Mouse (Mus musculus): Measurements from ENCODE around the gene Pheta2.
A peak's percentile ranks its signal among the peaks of the same experiment; 100 is the strongest.

Pheta2 gene

DNA sequence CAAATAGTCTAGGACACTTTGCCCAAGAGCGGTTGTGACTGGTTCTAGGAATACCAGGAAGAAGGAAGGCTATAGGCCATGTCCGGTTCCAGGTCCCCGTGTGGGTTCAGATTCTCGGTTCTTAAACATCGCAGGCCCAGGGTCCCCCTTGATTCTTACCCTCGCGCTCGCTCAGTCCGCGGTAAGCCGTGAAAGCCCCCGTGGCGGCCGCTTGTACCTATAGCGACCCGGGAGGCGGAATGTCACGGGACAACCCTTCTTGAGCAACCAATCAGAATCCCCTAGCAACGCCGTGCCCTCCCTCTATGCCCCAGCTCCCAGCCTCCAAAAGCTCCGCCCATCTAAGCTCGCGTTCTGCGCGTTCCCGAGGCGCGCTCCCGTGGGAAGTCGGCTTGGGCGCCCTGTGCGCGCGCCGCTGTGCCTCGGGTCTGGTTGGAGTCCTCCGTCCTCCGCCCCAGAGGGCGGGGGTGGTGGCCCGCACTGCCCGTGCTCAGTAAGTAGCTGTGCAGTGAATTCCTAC, at the start of gene Pheta2, which contains the start of the genes Naga and Smdt1:
Gene Pheta2, plus strand, starts transcription at position 350 of the 520 bp plus-strand sequence.
Gene Naga, minus strand, starts transcription at position 333 of the 520 bp plus-strand sequence.
Gene Smdt1, plus strand, starts transcription at position 367 of the 520 bp plus-strand sequence.
- peak; percentile 95 for DNase-seq

DNA sequence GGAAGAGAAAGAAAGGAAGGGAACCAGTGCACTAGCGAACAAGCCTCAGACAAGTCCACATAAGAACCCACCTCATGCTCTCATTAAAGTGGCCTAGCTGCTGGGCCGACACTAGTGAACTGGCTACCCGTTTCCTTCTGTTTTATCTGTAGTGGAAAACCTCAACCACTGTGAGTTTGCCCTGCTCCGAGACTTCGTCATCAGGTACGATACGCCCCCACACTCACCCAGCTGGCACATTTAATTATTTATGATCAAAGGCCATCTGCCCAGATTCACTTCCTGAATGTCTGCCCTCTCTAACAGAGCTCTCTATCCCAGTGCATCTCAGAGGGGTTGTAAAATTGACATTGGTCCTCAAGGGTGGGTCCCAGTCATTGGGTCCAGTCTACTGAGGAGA, 48.5 kb upstream of the Pheta2 start:
- no peak for DNase-seq

DNA sequence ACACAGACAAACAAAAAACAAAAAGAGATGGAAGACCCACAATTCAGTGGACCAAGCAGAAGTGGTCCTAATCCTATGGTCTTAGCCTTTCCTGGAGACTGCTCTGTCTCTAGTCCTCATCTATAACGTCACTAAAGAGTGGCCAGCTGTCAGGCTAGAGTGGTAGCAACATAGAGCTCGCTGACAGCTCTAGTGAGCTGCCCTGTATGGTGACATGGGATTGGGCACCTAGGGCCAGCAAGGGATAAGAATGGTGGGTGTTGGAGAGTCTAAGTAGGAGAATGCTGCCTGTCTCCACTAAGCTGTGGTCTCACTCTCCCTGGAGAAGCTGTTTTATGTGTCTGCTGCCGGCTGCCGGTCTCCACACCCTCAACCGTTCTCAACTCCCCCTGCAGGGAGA, 45.9 kb upstream of the Pheta2 start:
- DNase-seq: no peak

DNA sequence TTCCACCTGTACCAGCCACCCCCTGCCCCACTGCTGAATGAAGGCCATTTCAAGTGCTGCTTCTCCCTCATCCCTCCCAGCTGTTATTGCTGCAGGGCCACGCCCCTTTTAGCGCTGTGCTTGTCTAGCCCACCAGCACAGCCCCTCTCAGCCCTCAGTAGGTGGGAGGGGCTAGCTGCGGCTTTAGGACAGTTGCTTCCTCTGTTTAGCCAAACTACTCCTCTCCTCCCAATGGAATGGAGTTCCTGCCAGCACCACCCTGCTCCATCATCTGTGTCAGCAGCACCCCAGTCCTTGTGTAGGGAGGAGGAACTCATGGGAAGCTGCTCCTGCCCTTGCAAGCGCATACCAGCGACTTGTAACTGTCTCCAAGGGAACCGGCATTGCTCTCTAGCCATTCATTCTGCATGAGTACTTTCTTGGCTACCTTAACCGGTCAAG, 45.5 kb upstream of the Pheta2 start:
- no peak for DNase-seq

DNA sequence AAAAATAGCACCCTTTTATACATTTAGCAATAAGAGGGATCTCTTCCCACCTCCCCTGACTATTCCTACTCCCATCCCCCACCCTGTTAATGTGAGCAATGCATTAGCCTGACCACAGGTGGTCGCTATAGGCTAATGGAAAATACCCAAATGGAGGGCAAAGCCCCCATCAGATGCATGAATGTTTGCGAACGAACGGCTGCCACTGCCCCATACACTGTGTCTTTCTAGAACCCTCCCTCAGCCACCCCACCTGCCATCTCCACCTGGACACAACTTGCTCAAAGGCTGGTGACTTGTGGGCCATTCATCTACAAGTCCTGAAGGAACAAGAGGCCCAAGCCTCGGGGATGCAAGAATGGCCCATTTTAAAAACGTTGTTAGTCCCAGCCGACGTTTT, 44.7 kb upstream of the Pheta2 start:
- no peak for DNase-seq

DNA sequence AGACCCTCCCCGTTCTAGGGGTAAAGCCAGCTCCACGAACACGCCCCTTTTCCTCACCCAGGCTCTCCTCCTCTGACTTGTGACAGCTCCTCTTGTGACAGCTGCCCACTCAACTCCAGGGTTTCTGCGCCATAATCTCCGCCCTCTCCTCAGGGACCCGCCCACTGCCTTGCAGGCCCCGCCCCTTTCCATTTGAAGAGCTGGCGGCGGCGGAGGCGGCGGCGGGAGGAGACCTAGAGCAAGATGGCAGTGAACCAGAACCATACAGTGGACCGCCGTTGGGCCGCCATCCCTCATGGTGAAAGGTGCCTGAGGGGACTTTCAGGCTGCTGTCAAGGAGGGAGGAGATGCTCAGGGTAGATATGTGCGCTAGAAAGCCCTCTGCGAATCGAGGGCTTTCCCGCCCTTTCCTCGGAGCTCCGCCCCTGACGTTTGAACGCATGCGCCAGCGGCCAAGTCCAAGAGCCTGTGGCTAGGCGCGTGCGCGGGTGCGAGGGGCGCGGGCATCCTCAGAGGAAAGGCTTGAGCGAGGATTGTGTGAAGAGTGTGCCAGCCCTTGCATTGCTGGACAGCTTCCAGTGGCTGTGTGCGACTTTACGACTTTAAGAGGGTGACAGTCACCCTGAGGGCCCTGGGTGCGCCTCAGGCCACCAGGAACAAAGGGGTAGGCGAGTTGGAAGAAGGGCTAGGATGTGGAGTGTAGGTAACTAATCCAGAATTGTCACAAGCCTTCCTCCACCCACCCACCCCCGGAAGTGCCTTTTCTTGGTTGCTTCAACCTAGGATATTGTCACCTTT, 39.8 kb upstream of the Pheta2 start, which contains the start of gene Wbp2nl:
Gene Wbp2nl, plus strand, starts transcription at position 191 of the 798 bp plus-strand sequence.
- DNase-seq: no peak

DNA sequence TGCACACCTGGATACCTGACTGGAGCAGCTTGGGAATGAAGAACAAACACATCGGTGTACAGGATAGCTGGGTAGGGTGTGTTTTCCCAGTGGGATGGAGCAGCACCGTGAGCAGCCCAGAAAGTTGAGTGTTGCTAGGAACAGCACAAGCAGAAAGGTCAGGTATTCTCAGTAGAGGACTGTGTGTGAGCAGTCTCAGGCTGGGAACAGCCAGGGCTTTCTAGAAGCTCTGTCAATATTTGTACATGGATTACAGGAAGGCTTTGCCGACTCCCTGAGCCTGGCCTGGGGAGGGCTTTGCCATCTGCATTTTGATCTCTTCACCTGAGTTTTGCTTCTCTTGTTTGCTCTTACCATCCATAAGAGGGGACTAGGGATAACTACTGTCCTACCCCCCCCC, 31.6 kb upstream of the Pheta2 start:
- DNase-seq: no peak

DNA sequence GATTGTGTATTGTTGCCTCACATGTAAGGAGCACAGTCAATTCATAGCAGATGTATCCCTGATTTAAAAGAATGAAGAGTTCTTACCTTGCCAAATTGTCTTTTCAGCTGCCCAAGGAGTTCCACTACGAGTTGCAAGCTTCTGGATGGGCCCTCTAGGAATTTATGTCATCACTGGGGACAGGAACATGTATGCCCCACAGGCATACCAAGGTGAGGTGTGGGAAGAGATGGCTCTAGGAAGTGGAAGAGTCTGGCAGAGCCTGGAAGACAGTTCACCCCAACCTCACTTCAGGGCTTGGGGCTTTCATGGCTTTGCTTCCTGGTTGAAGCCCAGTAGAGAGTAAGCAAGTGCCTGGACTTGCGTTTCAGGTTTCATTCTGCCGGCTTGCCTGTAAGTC, 30.3 kb upstream of the Pheta2 start:
- DNase-seq: no peak

DNA sequence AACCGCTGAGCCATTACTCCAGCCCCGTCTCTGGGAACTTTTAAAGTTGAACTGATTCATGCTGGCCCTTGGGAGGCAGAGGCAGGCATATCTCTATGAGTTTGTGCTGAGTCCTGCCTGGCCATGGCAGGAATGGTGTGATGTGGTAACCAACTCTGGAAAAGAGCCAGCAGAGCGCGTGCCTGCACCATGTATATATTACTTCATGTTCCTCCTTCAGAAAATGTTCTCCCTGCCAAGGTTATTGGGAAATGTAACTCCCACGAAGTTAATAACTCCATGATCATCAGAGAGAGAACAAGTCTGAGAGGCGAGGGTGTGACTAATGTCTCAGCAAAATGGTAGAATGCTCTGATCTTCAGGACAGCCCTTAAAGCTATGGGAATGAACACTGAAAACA, 20.9 kb upstream of the Pheta2 start:
- no peak for DNase-seq

DNA sequence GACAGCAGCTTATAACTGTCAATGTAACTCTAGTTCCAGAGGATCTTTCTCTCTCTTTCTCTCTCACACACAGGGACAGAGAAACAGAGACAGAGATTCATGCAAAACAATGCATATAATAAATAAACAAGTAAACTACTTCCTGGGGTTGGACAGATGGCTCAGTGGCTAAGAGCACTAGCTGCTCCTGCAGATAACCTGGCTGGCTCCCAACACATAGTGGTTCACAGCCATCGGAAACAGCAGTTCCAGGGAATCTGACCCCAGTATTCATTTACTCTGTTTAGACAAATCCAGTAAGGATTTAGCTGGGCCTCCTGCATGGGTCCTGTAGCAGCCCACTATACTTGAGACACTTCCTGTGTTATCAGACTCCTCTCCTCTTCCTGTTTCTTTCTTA, 19.1 kb upstream of the Pheta2 start:
- DNase-seq: peak; percentile 10

DNA sequence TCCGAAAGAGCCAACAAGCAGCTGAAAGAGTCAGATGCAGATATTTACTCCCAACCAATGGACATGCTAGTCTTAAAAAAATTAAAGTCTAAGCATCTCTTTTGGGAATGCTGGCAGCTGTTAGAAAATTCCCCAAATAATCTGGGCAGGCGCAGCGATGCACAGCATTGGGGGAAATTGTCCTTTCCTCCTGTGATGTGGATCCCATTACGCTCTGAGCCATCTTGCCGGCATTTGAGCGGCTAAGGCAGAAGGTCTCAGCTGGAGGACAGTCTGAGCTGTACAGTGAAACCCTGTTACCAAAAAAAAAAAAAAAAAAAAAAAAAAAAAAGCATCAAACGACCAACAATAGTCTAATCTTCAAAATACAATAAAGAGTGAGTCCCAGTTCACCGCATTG, 16.5 kb upstream of the Pheta2 start:
- no peak for DNase-seq

DNA sequence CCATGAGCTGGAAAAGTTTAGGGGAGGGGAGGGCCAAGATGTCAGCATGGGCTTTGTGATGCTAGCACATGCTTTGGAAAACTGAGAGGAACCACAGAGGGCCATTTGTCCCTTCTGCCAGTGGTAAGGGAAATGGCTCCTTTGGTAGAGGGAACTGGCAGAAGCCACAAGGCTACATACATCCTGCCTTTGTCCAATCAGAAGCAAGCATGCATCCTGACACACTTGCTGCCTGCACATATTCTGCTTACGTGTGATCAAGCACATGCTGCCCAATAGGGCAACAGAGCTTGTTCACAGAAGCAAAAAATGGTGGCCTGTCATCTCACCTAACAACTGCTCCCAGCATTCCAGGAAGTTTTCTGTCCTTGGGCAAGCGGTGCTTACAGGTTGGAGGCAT, 13.4 kb upstream of the Pheta2 start:
- no peak for DNase-seq

DNA sequence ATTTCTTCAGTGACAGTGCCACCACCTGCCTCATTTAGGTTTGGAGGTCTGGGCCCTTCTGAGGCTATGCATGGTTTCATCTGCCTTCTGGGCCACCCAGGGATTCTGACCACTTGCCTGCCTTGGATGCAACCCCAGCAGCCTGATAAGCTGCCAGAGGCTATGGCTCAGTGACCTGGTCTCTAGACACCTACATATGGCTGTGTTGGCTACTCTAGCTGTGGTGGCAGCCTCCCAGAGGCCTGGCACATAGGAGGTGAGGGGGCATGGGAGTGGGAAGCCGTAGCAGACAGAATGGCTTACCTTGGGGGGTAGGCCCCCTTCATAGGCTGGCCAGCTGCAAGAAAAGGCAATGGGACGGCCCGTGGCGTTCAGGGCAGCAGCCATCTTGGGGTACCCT, 3.5 kb upstream of the Pheta2 start:
- DNase-seq: no peak

DNA sequence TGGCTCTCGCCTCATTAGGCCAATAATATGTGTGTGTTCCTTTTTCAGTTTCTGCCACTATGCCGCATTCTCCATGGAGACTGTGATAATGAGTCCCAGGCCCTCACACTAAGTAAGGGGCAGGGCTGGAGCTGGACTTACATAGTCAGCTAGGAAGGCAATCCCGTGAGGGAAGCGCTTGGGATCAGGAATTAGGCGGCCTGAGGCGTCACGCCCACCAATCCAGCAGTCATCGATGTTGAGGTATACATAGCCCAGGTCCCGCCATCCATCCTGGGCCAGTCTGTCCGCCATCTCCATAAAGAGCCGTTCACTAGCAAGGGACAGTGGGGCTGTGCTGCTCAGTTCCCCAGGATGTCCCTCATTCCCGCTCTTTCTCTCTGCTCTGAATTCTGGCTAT, 2.1 kb upstream of the Pheta2 start:
- no peak for DNase-seq

DNA sequence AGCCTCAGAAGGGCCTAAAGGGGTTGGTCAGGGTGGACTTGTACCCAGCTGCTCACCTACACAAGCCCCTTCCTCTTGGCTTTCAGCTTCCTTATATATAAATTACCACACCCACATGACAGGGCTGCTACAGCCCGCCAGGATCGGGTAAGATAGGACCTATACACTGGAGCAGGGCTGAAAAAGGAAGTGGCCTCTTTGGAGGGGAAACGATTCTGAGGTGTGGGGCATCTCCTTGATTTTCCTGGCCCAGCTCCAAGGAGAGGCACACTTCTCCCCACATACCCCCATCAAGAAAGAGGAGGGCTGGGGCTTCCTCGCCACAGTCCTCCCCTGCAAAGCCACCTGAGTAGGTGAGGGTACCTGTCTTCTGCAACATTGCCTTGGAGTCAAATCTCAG, 867 bp upstream of the Pheta2 start:
- no peak for DNase-seq

DNA sequence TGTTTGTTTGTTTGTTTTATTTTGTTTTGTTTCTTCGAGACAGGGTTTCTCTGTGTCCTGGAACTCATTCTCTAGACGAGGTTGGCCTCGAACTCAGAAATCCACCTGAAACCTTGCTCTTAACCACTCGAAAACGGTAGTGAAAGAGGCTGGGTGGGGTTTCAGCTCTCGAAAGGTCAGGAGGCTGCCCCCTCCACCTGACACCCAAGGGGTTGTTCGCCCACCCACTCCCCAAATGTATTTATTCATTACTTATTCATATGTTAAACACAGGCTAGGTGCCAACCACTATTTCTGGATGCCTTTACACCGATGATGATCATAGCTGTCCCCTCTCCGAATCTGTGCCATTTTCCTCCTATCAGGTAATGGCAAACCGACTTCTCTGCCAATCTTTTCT, 408 bp downstream of the Pheta2 start:
- no peak for DNase-seq

DNA sequence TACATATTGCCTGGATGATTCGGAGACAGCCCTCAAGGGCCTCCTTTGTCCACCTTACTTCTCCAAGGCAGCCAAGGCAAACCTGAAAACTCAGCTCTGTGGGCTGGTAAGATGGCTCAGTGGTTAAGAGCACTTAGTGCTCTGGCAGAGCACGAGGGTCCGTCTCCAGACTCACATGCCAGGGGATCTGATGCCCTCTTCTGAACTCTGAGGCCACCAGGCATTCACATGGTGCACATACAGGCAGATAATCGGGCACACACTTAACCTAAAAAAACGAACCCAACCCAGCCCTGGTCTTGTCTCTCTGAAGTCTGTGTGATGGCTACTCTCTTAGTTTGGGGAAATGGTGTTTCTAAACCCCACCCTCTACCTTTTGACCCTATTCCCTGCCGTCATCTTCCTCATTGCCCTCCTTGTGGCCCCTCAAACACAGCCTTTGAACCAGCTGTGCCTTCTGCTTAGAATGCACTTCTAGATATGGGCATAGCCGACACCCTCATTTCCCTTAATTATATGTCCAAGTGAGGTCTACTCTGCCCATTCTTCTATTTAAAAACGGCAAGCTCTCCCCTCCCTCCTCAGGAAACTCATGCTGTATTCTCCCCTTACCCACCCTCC, 1.0 kb downstream of the Pheta2 start:
- no peak for DNase-seq

DNA sequence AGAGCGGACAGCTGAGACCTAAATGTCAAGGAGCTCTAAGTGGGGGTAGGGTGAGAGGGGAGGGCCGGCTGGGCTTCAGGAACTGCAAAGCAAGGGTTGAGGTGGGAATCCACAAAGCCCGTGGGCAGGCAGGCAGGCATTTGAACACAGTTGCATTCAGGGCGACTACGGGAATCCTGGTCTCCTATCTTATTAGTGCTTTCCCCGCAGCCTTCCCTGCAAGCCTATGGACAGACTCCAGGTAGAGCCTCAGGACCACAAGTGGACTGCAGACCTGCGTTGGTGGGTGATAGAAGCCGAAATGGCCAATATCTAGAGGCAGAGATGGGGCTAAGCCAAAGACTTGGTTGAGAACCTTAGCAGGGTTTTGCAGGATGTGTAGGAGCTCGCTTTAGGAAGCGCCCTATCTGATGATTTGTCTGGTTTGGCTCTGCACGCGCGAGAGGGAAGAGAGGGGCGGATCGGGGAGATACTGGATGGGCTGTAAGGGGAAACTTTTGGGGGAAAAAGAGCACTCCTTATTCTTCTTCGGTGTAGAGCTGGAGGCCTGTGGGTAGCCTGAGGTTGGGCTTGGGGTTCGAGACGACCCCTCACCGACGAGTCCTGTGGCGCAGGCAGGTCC, 1.8 kb downstream of the Pheta2 start:
- no peak for DNase-seq

DNA sequence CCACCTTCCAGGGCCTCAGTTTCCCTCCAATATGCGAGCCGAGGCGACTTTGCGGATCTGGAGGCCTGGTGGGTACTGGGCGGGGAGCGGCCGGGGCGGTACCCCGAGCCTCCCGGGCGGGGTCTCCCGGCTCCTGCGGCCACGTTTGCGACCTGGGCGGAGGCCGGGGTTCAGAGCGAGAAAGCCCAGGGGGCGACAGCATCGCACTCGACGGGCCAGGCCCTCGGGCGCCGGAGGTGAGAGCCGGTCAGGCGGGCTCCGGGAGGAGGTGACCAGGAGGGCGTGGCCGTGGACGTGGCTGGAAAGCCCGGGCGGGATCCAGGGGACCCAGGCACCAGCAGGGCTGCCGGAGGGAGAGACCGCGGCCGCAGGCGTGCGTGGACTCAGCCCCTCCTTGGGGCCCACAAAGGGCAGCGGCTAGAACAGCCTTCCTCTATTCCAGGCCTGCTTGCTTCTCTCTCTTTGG, 2.3 kb downstream of the Pheta2 start:
- no peak for DNase-seq

DNA sequence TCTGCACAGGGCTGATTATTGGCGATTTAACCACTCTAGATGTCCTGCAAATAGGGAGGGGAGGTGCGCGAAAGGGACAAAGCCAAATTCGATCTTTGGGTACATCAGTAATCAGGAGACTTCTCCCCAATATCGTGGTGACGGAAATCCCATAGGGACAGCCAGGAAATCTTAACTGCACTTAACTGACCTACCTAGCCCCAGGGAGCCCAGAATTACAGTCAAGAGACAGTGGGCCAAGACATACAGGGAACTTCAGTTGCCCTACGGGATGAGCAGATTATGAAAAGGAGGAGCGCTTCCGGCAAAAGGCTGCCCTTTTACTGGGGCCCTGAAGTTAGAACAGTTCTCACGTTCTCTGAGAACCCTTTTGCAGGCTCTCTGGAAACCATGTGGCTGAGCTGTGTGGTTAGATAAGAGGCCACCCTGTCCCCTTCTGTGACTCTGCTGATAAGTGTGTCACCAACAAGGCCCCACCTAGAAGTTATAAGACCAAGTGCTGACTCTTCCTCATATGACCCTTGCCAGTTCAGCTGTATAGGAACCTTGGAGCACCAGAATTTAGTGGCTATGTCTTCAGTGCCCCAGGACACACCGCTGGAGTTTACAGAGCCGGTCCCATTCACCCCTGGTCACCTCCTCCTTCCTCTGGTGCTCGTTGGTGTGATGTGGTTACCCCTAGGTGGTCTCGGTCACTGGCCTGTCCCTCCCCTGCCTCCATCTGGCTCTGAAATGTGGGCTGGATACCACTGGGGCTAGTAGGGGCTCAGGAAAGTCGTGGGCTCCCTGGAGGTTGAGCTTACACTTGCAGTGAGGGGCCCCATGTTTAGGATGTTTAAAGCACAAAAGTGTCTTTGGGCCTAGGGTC, 3.2 kb downstream of the Pheta2 start:
- no peak for DNase-seq

DNA sequence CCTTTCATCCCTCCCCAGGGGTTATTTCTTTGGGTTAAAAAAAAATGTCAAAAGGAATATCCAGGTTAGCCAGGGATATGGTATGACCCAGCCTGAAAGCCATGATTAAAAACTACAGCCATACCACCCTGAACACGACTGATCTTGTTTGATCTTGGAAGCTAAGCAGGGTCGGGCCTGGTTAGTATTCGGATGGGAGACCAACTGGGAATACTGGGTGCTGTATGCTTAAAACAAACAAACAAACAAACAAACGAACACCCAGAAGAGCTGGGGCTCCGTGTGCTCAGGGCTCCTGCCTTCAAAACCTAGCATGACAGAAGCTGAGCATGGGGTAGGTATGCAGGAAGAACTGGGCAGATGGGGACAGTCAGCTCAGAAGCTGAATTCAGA, 3.8 kb downstream of the Pheta2 start:
- DNase-seq: no peak
